Mouse (Mus musculus): ENCODE measurements around the gene Trmt10b. TPM values are rescaled to one million over a fixed set of nuclear protein-coding genes. Genes with fewer than 3 reads are reported as not detected.
A peak's percentile ranks its signal among the peaks of the same experiment; 100 is the strongest.

The Trmt10b gene
- polyA plus RNA-seq, 1 experiment: 8.3 TPM

- Histone ChIP-seq H3K4me3 (ENCODE audit: control insufficient read depth, low read depth, low read length) (no peak overlapping the region), H3K27ac (ENCODE audit: control insufficient read depth, insufficient read depth, low read depth, low read length) (no peak overlapping the region), H3K36me3 (ENCODE audit: control insufficient read depth, insufficient read depth, low read length) (peaks cover 1% of the 10 kb centered on the region; the same call in 1 of the 2 replicates), H3K4me1 (ENCODE audit: control insufficient read depth, insufficient read depth, low read length) (no peaks in the 10 kb centered on the region), H3K27me3 (ENCODE audit: control insufficient read depth, insufficient read depth, low read length) (no peaks in the 10 kb centered on the region)
- TF ChIP-seq CTCF (IDR thresholded peaks at IDR 0.05; ENCODE audit: control insufficient read depth, insufficient read depth, insufficient replicate concordance, low read depth, low read length) (no peak), POLR2A (IDR thresholded peaks at IDR 0.05; ENCODE audit: control insufficient read depth, low read depth, low read length) (no peak)
Observed at GRCm38 (mm10) chr4:45305536-45305935, 8.6 kb downstream of the Trmt10b start.

- peak; percentile 46; the same call in 1 of the 2 replicates for TF ChIP-seq CTCF (IDR thresholded peaks at IDR 0.05; ENCODE audit: control insufficient read depth, insufficient read depth, insufficient replicate concordance, low read depth, low read length)
- no peak for TF ChIP-seq POLR2A (IDR thresholded peaks at IDR 0.05; ENCODE audit: control insufficient read depth, low read depth, low read length)
- Histone ChIP-seq H3K36me3 (ENCODE audit: control insufficient read depth, insufficient read depth, low read length) (no peaks in the 10 kb centered on the region; the same call in 1 of the 2 replicates), H3K4me1 (ENCODE audit: control insufficient read depth, insufficient read depth, low read length) (no peaks in the 10 kb centered on the region), H3K4me3 (ENCODE audit: control insufficient read depth, low read depth, low read length) (no peak overlapping the region), H3K27me3 (ENCODE audit: control insufficient read depth, insufficient read depth, low read length) (no peaks in the 10 kb centered on the region), H3K27ac (ENCODE audit: control insufficient read depth, insufficient read depth, low read depth, low read length) (no peak overlapping the region)
Observed at GRCm38 (mm10) chr4:45308046-45308445, 11.1 kb downstream of the Trmt10b start.

- Histone ChIP-seq H3K27ac (ENCODE audit: control insufficient read depth, insufficient read depth, low read depth, low read length) (no peak overlapping the region), H3K4me1 (ENCODE audit: control insufficient read depth, insufficient read depth, low read length) (no peaks in the 10 kb centered on the region), H3K4me3 (ENCODE audit: control insufficient read depth, low read depth, low read length) (no peak overlapping the region), H3K27me3 (ENCODE audit: control insufficient read depth, insufficient read depth, low read length) (no peaks in the 10 kb centered on the region), H3K36me3 (ENCODE audit: control insufficient read depth, insufficient read depth, low read length) (no peaks in the 10 kb centered on the region; the same call in 1 of the 2 replicates)
- TF ChIP-seq POLR2A (IDR thresholded peaks at IDR 0.05; ENCODE audit: control insufficient read depth, low read depth, low read length): no peak
- no peak for TF ChIP-seq CTCF (IDR thresholded peaks at IDR 0.05; ENCODE audit: control insufficient read depth, insufficient read depth, insufficient replicate concordance, low read depth, low read length)
Observed at GRCm38 (mm10) chr4:45308606-45309005, 11.7 kb downstream of the Trmt10b start.

- Histone ChIP-seq H3K4me3 (ENCODE audit: control insufficient read depth, low read depth, low read length) (no peak overlapping the region), H3K4me1 (ENCODE audit: control insufficient read depth, insufficient read depth, low read length) (no peaks in the 10 kb centered on the region), H3K27ac (ENCODE audit: control insufficient read depth, insufficient read depth, low read depth, low read length) (no peak overlapping the region), H3K36me3 (ENCODE audit: control insufficient read depth, insufficient read depth, low read length) (no peaks in the 10 kb centered on the region; the same call in 1 of the 2 replicates), H3K27me3 (ENCODE audit: control insufficient read depth, insufficient read depth, low read length) (no peaks in the 10 kb centered on the region)
- no peak for TF ChIP-seq CTCF (IDR thresholded peaks at IDR 0.05; ENCODE audit: control insufficient read depth, insufficient read depth, insufficient replicate concordance, low read depth, low read length)
- TF ChIP-seq POLR2A (IDR thresholded peaks at IDR 0.05; ENCODE audit: control insufficient read depth, low read depth, low read length): no peak
Observed at GRCm38 (mm10) chr4:45311056-45311455, 14.1 kb downstream of the Trmt10b start.

- no peak for TF ChIP-seq CTCF (IDR thresholded peaks at IDR 0.05; ENCODE audit: control insufficient read depth, insufficient read depth, insufficient replicate concordance, low read depth, low read length)
- peak; percentile 90 for TF ChIP-seq POLR2A (IDR thresholded peaks at IDR 0.05; ENCODE audit: control insufficient read depth, low read depth, low read length)
- no peaks in the 10 kb centered on the region for H3K27me3 ChIP-seq (ENCODE audit: control insufficient read depth, insufficient read depth, low read length)
- peak overlapping the region; percentile 87 for H3K27ac ChIP-seq (ENCODE audit: control insufficient read depth, insufficient read depth, low read depth, low read length)
- H3K4me1 ChIP-seq (ENCODE audit: control insufficient read depth, insufficient read depth, low read length): peaks cover 3% of the 10 kb centered on the region; the same call in 1 of the 2 replicates
- peak overlapping the region; percentile 92 for H3K4me3 ChIP-seq (ENCODE audit: control insufficient read depth, low read depth, low read length)
- no peaks in the 10 kb centered on the region for H3K36me3 ChIP-seq (ENCODE audit: control insufficient read depth, insufficient read depth, low read length)
Observed at GRCm38 (mm10) chr4:45320159-45320816, 23.4 kb downstream of the Trmt10b start.

GRCm38 (mm10) chr4:45331139-45331538, 34.2 kb downstream of the Trmt10b start:
- TF ChIP-seq CTCF (IDR thresholded peaks at IDR 0.05; ENCODE audit: control insufficient read depth, insufficient read depth, insufficient replicate concordance, low read depth, low read length): no peak
- no peak for TF ChIP-seq POLR2A (IDR thresholded peaks at IDR 0.05; ENCODE audit: control insufficient read depth, low read depth, low read length)
- no peaks in the 10 kb centered on the region for H3K27me3 ChIP-seq (ENCODE audit: control insufficient read depth, insufficient read depth, low read length)

GRCm38 (mm10) chr4:45332466-45332865, 35.5 kb downstream of the Trmt10b start:
- no peak overlapping the region for H3K4me3 ChIP-seq (ENCODE audit: control insufficient read depth, low read depth, low read length)
- TF ChIP-seq POLR2A (IDR thresholded peaks at IDR 0.05; ENCODE audit: control insufficient read depth, low read depth, low read length) (no peak), CTCF (IDR thresholded peaks at IDR 0.05; ENCODE audit: control insufficient read depth, insufficient read depth, insufficient replicate concordance, low read depth, low read length) (no peak)
- no peaks in the 10 kb centered on the region for H3K27me3 ChIP-seq (ENCODE audit: control insufficient read depth, insufficient read depth, low read length)
- peaks cover 4% of the 10 kb centered on the region for H3K4me1 ChIP-seq (ENCODE audit: control insufficient read depth, insufficient read depth, low read length)
- H3K27ac ChIP-seq (ENCODE audit: control insufficient read depth, insufficient read depth, low read depth, low read length): no peak overlapping the region
- no peaks in the 10 kb centered on the region for H3K36me3 ChIP-seq (ENCODE audit: control insufficient read depth, insufficient read depth, low read length)

More at GRCm38 (mm10) chr4:45331139-45331538, 34.2 kb downstream of the Trmt10b start:
- Histone ChIP-seq H3K4me3 (ENCODE audit: control insufficient read depth, low read depth, low read length) (no peak overlapping the region), H3K36me3 (ENCODE audit: control insufficient read depth, insufficient read depth, low read length) (no peaks in the 10 kb centered on the region), H3K27ac (ENCODE audit: control insufficient read depth, insufficient read depth, low read depth, low read length) (no peak overlapping the region), H3K4me1 (ENCODE audit: control insufficient read depth, insufficient read depth, low read length) (peaks cover 3% of the 10 kb centered on the region)

Data from testis, adult 2 months (tissue).